Comparison of ENCODE assay signal across 23 mouse cellular contexts in the genomic region with DNA sequence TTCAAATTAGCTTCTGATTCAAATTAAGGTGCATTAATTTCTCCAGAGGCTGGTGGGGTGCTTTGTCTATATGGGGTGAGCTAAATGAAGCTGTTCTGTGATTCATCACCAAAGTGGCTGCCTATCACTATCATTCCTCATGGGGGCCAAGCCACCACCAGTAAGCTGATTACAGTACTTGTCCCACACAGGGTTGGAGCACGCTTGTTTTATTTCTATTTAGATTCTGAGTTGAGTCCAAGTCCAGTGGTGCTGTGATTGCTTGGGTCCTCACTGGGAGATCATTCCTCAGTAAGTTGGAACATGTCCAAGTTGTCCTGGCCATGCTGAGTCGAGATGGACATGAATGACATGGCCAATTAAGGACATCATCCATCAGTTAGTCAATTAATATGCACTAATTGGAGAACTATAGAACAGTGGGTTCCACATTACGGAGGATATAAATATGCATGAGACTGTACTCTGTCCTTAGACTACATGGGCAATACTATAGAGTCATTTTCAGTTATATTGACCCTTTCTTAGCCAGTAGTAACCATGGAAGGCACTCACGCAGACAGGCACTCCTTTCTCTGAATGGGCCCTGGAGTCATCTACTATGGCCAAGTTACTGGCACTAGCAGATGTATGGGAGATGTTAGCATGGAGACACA.
A peak's percentile ranks its signal among the peaks of the same experiment; 100 is the strongest.
DNase-seq lines count a peak whose midpoint lies in the region; ATAC-seq lines count a peak whose summit lies in the region.
"Had no signal": no experiment of that assay in that cellular context is flagged by ENCODE, and none has a peak within 500 bp of the region (broad histone marks: within the 10 kb centered on the region; RNA-seq: fewer than 3 reads in every experiment).

No protein-coding gene starts in this region.

- ATAC-seq in midbrain, embryonic 13.5 days = peak; percentile 53; the same call in 1 of the 2 replicates
- no peak for ATAC-seq in midbrain, embryonic 15.5 days (replicated peaks)
- ATAC-seq in forebrain, embryonic 15.5 days (replicated peaks) = 0 out of 2 replicates have a peak, but pooled peaks have one; percentile 41
- peak; percentile 92 for ATAC-seq in hindbrain, embryonic 13.5 days (ENCODE audit: low FRiP score)
- ATAC-seq in neural tube, embryonic 14.5 days (ENCODE audit: low read depth) = peak; percentile 79
- ATAC-seq: intestine, embryonic 16.5 days; Patski had no signal

- H3K27me3 ChIP-seq in midbrain, embryonic 13.5 days = no peaks in the 10 kb centered on the region
- H3K27me3 ChIP-seq in midbrain, embryonic 15.5 days (replicated peaks) = no peaks in the 10 kb centered on the region
- H3K27me3 ChIP-seq in forebrain, embryonic 15.5 days = no peaks in the 10 kb centered on the region
- no peaks in the 10 kb centered on the region for H3K27me3 ChIP-seq in hindbrain, embryonic 13.5 days
- no peaks in the 10 kb centered on the region for H3K27me3 ChIP-seq in neural tube, embryonic 14.5 days (ENCODE audit: control insufficient read depth, insufficient read depth, low read length)
- H3K27me3 ChIP-seq: CH12.LX; embryonic facial prominence, embryonic 12.5 days; heart, embryonic 15.5 days had no signal

- 79% methylated on average over 4 of the region's 4 CpGs for WGBS in midbrain, embryonic 13.5 days
- 66% methylated on average over 4 of the region's 4 CpGs for WGBS in midbrain, embryonic 15.5 days
- WGBS in forebrain, embryonic 15.5 days = 34% methylated on average over 4 of the region's 4 CpGs
- 41% methylated on average over 4 of the region's 4 CpGs for WGBS in hindbrain, embryonic 13.5 days
- 51% methylated on average over 4 of the region's 4 CpGs for WGBS in neural tube, embryonic 14.5 days

- H3K4me1 ChIP-seq in midbrain, embryonic 13.5 days (replicated peaks) = no peaks in the 10 kb centered on the region
- H3K4me1 ChIP-seq in midbrain, embryonic 15.5 days = no peaks in the 10 kb centered on the region
- H3K4me1 ChIP-seq in forebrain, embryonic 15.5 days = no peaks in the 10 kb centered on the region
- H3K4me1 ChIP-seq in hindbrain, embryonic 13.5 days (replicated peaks) = peaks cover 10% of the 10 kb centered on the region; the same call in 1 of the 2 replicates
- no peaks in the 10 kb centered on the region for H3K4me1 ChIP-seq in neural tube, embryonic 14.5 days (ENCODE audit: control insufficient read depth, insufficient read depth, low read length)
- H3K4me1 ChIP-seq: embryonic facial prominence, embryonic 12.5 days; heart, embryonic 15.5 days had no signal

- no peak overlapping the region for H3K9ac ChIP-seq in midbrain, embryonic 13.5 days (replicated peaks)
- H3K9ac ChIP-seq in midbrain, embryonic 15.5 days = no peak overlapping the region
- no peak overlapping the region for H3K9ac ChIP-seq in forebrain, embryonic 15.5 days (replicated peaks)
- H3K9ac ChIP-seq in hindbrain, embryonic 13.5 days = no peak overlapping the region
- no peak overlapping the region for H3K9ac ChIP-seq in neural tube, embryonic 14.5 days (replicated peaks; ENCODE audit: low read depth, low read length)
- H3K9ac ChIP-seq: embryonic facial prominence, embryonic 12.5 days; heart, embryonic 15.5 days had no signal

- no peak for DNase-seq in spleen, postnatal 10 days (ENCODE audit: low spot score in 2 of 2)
- no peak for DNase-seq in cerebellum, adult 8-10 months
- DNase-seq: adrenal gland, postnatal 36 days; B cell, adult 2 months; cerebellum, adult 11-12 months; cerebellum, postnatal 25 days; heart, postnatal 4 days; kidney, adult 9 months; kidney, postnatal 25 days; thymus, postnatal 14 days had no signal

- H3K9me3 ChIP-seq in midbrain, embryonic 13.5 days = no peaks in the 10 kb centered on the region
- no peaks in the 10 kb centered on the region for H3K9me3 ChIP-seq in midbrain, embryonic 15.5 days
- H3K9me3 ChIP-seq in forebrain, embryonic 15.5 days = no peaks in the 10 kb centered on the region
- no peaks in the 10 kb centered on the region for H3K9me3 ChIP-seq in hindbrain, embryonic 13.5 days
- no peaks in the 10 kb centered on the region for H3K9me3 ChIP-seq in neural tube, embryonic 14.5 days (ENCODE audit: control insufficient read depth, low read length)
- H3K9me3 ChIP-seq: embryonic facial prominence, embryonic 12.5 days; heart, embryonic 15.5 days had no signal

- no peak overlapping the region for H3K4me2 ChIP-seq in midbrain, embryonic 13.5 days (replicated peaks)
- no peak overlapping the region for H3K4me2 ChIP-seq in midbrain, embryonic 15.5 days
- no peak overlapping the region for H3K4me2 ChIP-seq in forebrain, embryonic 15.5 days (replicated peaks)
- no peak overlapping the region for H3K4me2 ChIP-seq in hindbrain, embryonic 13.5 days
- H3K4me2 ChIP-seq in neural tube, embryonic 14.5 days (ENCODE audit: low read depth, low read length) = no peak overlapping the region
- H3K4me2 ChIP-seq: embryonic facial prominence, embryonic 12.5 days; heart, embryonic 15.5 days had no signal

- H3K4me3 ChIP-seq in midbrain, embryonic 13.5 days (replicated peaks) = no peak overlapping the region
- H3K4me3 ChIP-seq in midbrain, embryonic 15.5 days = no peak overlapping the region
- no peak overlapping the region for H3K4me3 ChIP-seq in forebrain, embryonic 15.5 days
- H3K4me3 ChIP-seq in hindbrain, embryonic 13.5 days = no peak overlapping the region
- H3K4me3 ChIP-seq in neural tube, embryonic 14.5 days (ENCODE audit: low read depth, low read length) = no peak overlapping the region
- H3K4me3 ChIP-seq: embryonic facial prominence, embryonic 12.5 days; heart, embryonic 15.5 days; layer of hippocampus, adult 2 months had no signal

- H3K27ac ChIP-seq in midbrain, embryonic 13.5 days = no peak overlapping the region
- no peak overlapping the region for H3K27ac ChIP-seq in midbrain, embryonic 15.5 days
- no peak overlapping the region for H3K27ac ChIP-seq in forebrain, embryonic 15.5 days (replicated peaks)
- peak overlapping the region; percentile 2; the same call in 1 of the 2 replicates for H3K27ac ChIP-seq in hindbrain, embryonic 13.5 days
- H3K27ac ChIP-seq in neural tube, embryonic 14.5 days (ENCODE audit: low read depth, low read length) = no peak overlapping the region
- H3K27ac ChIP-seq: embryonic facial prominence, embryonic 12.5 days; heart, embryonic 15.5 days; layer of hippocampus, adult 2 months; macrophage had no signal

- no peaks in the 10 kb centered on the region for H3K36me3 ChIP-seq in midbrain, embryonic 13.5 days
- no peaks in the 10 kb centered on the region for H3K36me3 ChIP-seq in midbrain, embryonic 15.5 days (replicated peaks)
- no peaks in the 10 kb centered on the region for H3K36me3 ChIP-seq in forebrain, embryonic 15.5 days
- no peaks in the 10 kb centered on the region for H3K36me3 ChIP-seq in hindbrain, embryonic 13.5 days
- H3K36me3 ChIP-seq in neural tube, embryonic 14.5 days (ENCODE audit: control insufficient read depth, insufficient read depth, low read length) = no peaks in the 10 kb centered on the region
- H3K36me3 ChIP-seq: embryonic facial prominence, embryonic 12.5 days; G1E; heart, embryonic 15.5 days had no signal
